Mouse (Mus musculus): Measurements from ENCODE around the gene Zfr. TPM values are rescaled to one million over a fixed set of nuclear protein-coding genes. Genes with fewer than 3 reads are reported as not detected.
"Not testable (repeated sequence)": the region's sequence is repeated elsewhere in the genome, so short reads cannot be mapped to it uniquely, and the experiment has no call there.

The Zfr gene
- polyA plus RNA-seq, 1 experiment = 1.5 TPM

DNA sequence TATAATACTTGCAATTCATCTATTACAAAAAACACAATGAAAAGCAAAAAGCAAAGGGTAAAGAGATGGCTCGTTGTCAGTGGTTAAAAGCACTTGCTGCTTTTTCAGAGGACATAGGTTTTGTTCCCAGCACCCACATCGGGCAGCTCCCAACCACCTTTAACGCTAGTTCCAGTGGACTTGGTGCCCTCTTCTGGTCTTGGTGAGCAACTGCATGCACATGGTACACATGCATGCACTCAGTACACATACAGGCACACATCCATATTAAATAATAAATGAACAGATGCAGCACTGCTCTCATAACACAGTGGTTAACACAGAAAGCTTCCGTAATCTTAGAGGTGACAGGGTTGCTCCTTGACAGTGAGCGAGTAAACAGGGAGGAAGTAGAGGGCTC, 20.3 kb upstream of the Zfr start:
- H3K36me3 ChIP-seq (ENCODE audit: control insufficient read depth) = no peaks in the 10 kb centered on the region
- H3K9me3 ChIP-seq (ENCODE audit: control insufficient read depth, low read length) = peaks cover 11% of the 10 kb centered on the region
- TF ChIP-seq TAL1 (IDR thresholded peaks at IDR 0.05; ENCODE audit: low read length) (no peak), GATA1 (IDR thresholded peaks at IDR 0.05; ENCODE audit: low read length) (no peak)
- H3K4me3 ChIP-seq (replicated peaks) = no peak overlapping the region
- no peaks in the 10 kb centered on the region; the same call in 1 of the 2 replicates for H3K4me1 ChIP-seq (ENCODE audit: control insufficient read depth)
- no peaks in the 10 kb centered on the region for H3K27me3 ChIP-seq (ENCODE audit: control insufficient read depth)

DNA sequence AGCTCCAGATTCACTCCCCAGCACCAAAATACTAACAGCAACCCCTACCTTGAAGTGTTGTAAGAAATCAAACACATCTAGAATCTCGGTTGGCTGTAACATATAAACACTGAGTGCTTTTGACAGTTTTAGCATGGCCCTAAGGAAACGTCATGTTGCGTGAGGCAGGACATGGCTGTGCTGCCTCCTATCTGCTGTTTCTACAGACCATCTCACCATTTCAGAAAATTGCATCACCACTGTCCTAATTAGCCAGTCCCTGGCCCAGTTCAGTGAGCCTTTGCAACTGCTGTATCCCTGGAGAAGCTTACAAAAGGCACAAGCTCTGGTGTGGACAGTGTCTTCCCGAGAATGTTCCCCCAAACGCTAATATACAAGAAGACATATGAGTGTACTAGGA, 16.7 kb upstream of the Zfr start:
- H3K27me3 ChIP-seq (ENCODE audit: control insufficient read depth) = no peaks in the 10 kb centered on the region
- peaks cover 8% of the 10 kb centered on the region for H3K9me3 ChIP-seq (ENCODE audit: control insufficient read depth, low read length)
- no peaks in the 10 kb centered on the region for H3K36me3 ChIP-seq (ENCODE audit: control insufficient read depth)
- H3K4me3 ChIP-seq (replicated peaks) = no peak overlapping the region
- no peaks in the 10 kb centered on the region for H3K4me1 ChIP-seq (ENCODE audit: control insufficient read depth)
- TF ChIP-seq GATA1 (IDR thresholded peaks at IDR 0.05; ENCODE audit: low read length) (no peak), TAL1 (IDR thresholded peaks at IDR 0.05; ENCODE audit: low read length) (no peak)

DNA sequence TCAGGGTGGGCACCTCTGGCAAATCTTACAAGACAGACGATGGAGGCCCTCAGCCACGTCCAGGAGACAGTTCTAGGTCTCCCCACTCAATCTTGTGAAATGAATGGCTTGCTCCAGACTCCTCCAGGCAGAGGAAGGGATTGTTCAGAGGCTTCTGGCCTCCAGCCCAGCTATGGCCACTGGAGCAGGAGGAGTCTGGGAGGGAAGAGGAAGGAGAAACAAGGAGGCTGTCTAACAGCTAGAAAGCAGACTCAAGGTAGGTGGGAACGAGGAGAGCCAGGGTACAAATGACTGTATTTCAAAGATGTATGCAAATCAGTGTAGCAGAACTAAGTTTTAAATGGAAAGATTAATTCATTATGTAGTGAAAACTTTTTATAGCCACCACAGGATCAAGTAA, 13.9 kb upstream of the Zfr start:
- Histone ChIP-seq H3K4me3 (replicated peaks) (no peak overlapping the region), H3K27me3 (ENCODE audit: control insufficient read depth) (no peaks in the 10 kb centered on the region), H3K9me3 (ENCODE audit: control insufficient read depth, low read length) (no peaks in the 10 kb centered on the region), H3K36me3 (ENCODE audit: control insufficient read depth) (no peaks in the 10 kb centered on the region), H3K4me1 (ENCODE audit: control insufficient read depth) (no peaks in the 10 kb centered on the region)
- TF ChIP-seq TAL1 (IDR thresholded peaks at IDR 0.05; ENCODE audit: low read length) = no peak
- TF ChIP-seq GATA1 (IDR thresholded peaks at IDR 0.05; ENCODE audit: low read length) = no peak

DNA sequence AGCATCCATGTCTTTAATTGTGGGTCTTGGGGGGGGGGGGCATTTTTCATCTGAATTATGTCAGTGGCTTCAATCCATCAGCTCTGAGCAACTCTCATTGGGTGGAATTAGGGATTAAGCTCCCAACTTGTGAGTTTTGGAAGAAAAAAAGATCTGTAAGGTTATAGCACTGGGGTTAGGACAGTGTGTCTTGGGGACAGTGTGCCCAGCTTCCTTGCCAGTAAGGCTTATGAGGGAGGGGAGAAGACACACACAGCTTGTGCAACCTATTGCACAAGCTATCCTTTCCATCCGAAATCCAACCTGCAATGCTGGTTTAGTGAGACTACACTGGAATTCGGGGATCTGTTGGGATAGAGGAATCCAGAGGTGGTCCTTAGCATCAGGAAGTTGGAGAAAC, 12.8 kb upstream of the Zfr start:
- no peak for TF ChIP-seq TAL1 (IDR thresholded peaks at IDR 0.05; ENCODE audit: low read length)
- no peak for TF ChIP-seq GATA1 (IDR thresholded peaks at IDR 0.05; ENCODE audit: low read length)
- H3K36me3 ChIP-seq (ENCODE audit: control insufficient read depth) = no peaks in the 10 kb centered on the region
- H3K4me3 ChIP-seq (replicated peaks) = no peak overlapping the region
- no peaks in the 10 kb centered on the region for H3K9me3 ChIP-seq (ENCODE audit: control insufficient read depth, low read length)
- no peaks in the 10 kb centered on the region for H3K27me3 ChIP-seq (ENCODE audit: control insufficient read depth)
- no peaks in the 10 kb centered on the region; the same call in 1 of the 2 replicates for H3K4me1 ChIP-seq (ENCODE audit: control insufficient read depth)

DNA sequence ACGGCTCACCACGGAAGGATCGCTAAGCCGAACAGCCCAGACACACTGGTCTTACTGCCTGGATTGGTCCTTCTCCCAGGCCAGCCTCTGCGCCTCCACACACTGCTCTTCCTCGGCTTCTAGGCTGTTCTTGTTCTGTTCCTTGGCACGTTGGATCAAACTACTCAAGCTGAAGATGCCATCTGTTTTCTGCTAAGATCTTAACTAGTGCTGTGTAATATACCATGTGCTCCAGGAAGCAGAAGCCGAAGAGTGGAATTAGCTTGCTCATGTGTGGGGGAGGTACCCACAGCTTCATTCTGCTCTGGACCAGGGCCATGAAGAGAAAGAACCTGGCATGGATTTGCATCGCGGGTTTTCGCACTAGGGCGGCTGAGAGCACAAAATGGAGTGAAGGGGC, 11.2 kb upstream of the Zfr start:
- Histone ChIP-seq H3K9me3 (ENCODE audit: control insufficient read depth, low read length) (no peaks in the 10 kb centered on the region), H3K36me3 (ENCODE audit: control insufficient read depth) (no peaks in the 10 kb centered on the region), H3K4me3 (replicated peaks) (no peak overlapping the region), H3K27me3 (ENCODE audit: control insufficient read depth) (no peaks in the 10 kb centered on the region), H3K4me1 (ENCODE audit: control insufficient read depth) (no peaks in the 10 kb centered on the region; the same call in 1 of the 2 replicates)
- TF ChIP-seq GATA1 (IDR thresholded peaks at IDR 0.05; ENCODE audit: low read length) (no peak), TAL1 (IDR thresholded peaks at IDR 0.05; ENCODE audit: low read length) (no peak)

DNA sequence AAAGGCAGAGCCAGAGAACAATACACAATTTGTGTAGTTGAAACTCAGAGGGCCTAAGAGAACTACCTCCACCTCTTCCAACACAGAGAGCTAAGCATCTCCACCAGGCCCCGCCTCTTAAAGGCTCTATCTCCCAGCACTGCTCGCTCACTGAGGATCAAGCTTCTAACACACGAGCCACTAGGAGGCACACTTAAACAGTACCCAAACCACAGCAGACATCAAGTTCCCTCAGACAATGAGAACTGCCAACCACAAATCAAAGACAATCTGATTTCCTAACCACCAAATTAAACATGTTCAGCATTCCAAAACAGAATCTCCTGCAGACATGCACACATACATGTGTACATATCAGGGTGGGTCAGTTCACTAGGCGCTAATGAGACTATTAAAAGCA, 9.4 kb upstream of the Zfr start:
- Histone ChIP-seq H3K9me3 (ENCODE audit: control insufficient read depth, low read length) (no peaks in the 10 kb centered on the region), H3K36me3 (ENCODE audit: control insufficient read depth) (no peaks in the 10 kb centered on the region)

DNA sequence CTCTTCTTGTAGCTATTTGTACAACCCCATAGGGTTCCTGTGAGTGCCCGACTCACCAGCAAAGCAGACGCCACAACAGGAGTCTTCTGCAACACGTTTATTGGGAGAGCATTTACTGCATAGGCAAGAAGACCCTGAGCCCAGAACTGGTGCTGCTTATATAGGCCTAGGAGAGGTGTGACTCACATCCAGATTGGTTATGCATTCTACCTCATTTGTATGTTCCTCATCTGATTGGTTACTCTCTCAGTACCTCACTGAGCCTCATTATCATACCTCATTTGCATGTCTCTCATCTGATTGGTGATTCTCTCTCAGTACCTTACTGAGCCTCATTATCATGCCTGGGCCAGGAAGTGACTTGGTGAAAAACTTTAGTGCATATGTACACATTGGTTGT, 8.7 kb upstream of the Zfr start:
- H3K27me3 ChIP-seq (ENCODE audit: control insufficient read depth); H3K4me3 ChIP-seq (replicated peaks); H3K36me3 ChIP-seq (ENCODE audit: control insufficient read depth); H3K9me3 ChIP-seq (ENCODE audit: control insufficient read depth, low read length); H3K4me1 ChIP-seq (ENCODE audit: control insufficient read depth): not testable (repeated sequence)

More for the DNA sequence above, 9.4 kb upstream of the Zfr start:
- no peak for TF ChIP-seq GATA1 (IDR thresholded peaks at IDR 0.05; ENCODE audit: low read length)
- TF ChIP-seq TAL1 (IDR thresholded peaks at IDR 0.05; ENCODE audit: low read length) = no peak
- Histone ChIP-seq H3K4me3 (replicated peaks) (no peak overlapping the region), H3K27me3 (ENCODE audit: control insufficient read depth) (no peaks in the 10 kb centered on the region), H3K4me1 (ENCODE audit: control insufficient read depth) (peaks cover 4% of the 10 kb centered on the region)

DNA sequence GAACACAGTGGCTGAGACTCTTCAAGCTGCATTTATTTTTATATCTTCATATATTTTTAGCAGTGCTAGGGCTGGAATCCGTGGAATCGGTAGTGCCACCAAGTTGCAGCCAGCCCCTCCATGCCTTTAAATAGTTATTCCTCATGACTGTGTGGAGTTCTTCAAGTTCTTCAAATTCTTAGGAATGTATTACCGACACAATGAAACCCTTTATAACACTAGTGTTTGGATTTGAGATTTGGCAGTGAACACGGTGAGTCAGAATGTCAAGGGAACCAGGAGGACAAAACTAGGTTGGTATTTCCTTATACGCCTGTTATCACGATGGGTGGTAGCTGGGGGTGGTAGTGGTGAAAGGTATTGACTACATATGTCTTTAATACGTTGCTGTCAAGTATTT, 6.4 kb upstream of the Zfr start:
- H3K27me3 ChIP-seq (ENCODE audit: control insufficient read depth) = no peaks in the 10 kb centered on the region
- no peak for TF ChIP-seq TAL1 (IDR thresholded peaks at IDR 0.05; ENCODE audit: low read length)
- no peak for TF ChIP-seq GATA1 (IDR thresholded peaks at IDR 0.05; ENCODE audit: low read length)
- no peaks in the 10 kb centered on the region for H3K9me3 ChIP-seq (ENCODE audit: control insufficient read depth, low read length)
- peaks cover 13% of the 10 kb centered on the region for H3K4me1 ChIP-seq (ENCODE audit: control insufficient read depth)
- H3K36me3 ChIP-seq (ENCODE audit: control insufficient read depth) = no peaks in the 10 kb centered on the region
- H3K4me3 ChIP-seq (replicated peaks) = no peak overlapping the region

DNA sequence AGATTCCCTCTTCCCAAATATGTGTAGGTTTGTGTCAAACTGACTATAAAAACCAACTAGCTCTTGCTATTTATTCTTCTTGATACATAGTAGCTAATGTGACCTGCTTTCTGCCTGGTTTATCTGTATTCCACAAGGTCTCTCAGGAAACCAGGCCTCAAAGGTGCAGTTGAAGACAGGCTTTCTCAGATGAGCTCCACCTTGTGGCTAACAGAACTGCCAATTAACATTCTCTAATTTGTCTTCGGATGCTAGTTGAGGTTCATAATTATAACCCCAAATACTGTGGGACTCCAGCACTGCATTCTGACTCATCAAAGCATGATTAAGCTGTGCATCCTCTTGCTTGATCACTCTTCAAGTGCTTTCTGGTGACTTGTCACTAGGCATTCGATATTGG, 4.2 kb upstream of the Zfr start:
- H3K27me3 ChIP-seq (ENCODE audit: control insufficient read depth) = no peaks in the 10 kb centered on the region
- no peaks in the 10 kb centered on the region for H3K9me3 ChIP-seq (ENCODE audit: control insufficient read depth, low read length)
- no peaks in the 10 kb centered on the region for H3K36me3 ChIP-seq (ENCODE audit: control insufficient read depth)
- no peak overlapping the region for H3K4me3 ChIP-seq (replicated peaks)
- TF ChIP-seq TAL1 (IDR thresholded peaks at IDR 0.05; ENCODE audit: low read length) (no peak), GATA1 (IDR thresholded peaks at IDR 0.05; ENCODE audit: low read length) (no peak)
- peaks cover 22% of the 10 kb centered on the region for H3K4me1 ChIP-seq (ENCODE audit: control insufficient read depth)

DNA sequence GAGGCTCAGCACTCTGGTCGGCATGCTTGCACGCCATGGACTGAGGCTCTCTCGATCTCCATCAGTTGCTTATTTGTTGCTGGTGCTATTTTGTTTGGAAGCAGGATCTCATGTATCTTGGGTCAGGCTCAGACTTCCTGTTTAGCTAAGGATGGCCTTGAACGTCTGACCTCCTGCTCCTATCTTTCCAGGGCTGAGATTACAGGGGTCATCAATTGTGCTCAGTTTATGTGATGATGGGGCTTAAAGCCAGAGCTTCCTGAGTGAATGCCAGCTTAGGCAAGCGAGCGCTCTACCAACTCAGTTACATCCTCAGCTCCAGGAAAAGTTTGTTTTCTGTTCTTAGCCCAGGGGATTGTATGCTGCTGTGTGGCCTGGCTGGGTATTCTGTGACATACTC, 3.1 kb upstream of the Zfr start:
- no peaks in the 10 kb centered on the region for H3K9me3 ChIP-seq (ENCODE audit: control insufficient read depth, low read length)
- H3K27me3 ChIP-seq (ENCODE audit: control insufficient read depth) = no peaks in the 10 kb centered on the region
- H3K4me1 ChIP-seq (ENCODE audit: control insufficient read depth) = peaks cover 28% of the 10 kb centered on the region
- H3K36me3 ChIP-seq (ENCODE audit: control insufficient read depth) = no peaks in the 10 kb centered on the region
- no peak overlapping the region for H3K4me3 ChIP-seq (replicated peaks)
- no peak for TF ChIP-seq GATA1 (IDR thresholded peaks at IDR 0.05; ENCODE audit: low read length)
- TF ChIP-seq TAL1 (IDR thresholded peaks at IDR 0.05; ENCODE audit: low read length) = no peak

All from erythroblast, embryonic 14.5 days (primary cell).